Mouse (Mus musculus) CH12.LX (cell line): Measurements from ENCODE around the gene Lrrc1.

Experiments
- CHD2 ChIP-seq: IDR thresholded peaks from 2 replicates; pipeline ENCODE4 v1.6.1; 2011; ENCODE audit warnings: low read length, improper control_type of control experiment
- CTCF ChIP-seq, 2 experiments: IDR thresholded peaks in 1 of 2; conservative IDR thresholded peaks in 1 of 2; 2 replicates each; pipeline ENCODE4 v1.5.1; 2011 to 2012; ENCODE audit warnings: low read depth in 2 of 2, low read length in 2 of 2, improper control_type of control experiment in 1 of 2, inconsistent platforms in 1 of 2, mild to moderate bottlenecking in 1 of 2, moderate library complexity in 1 of 2
- E2F4 ChIP-seq: IDR thresholded peaks from 2 replicates; pipeline ENCODE4 v1.6.1; 2011; ENCODE audit warnings: low read depth, low read length, improper control_type of control experiment; ENCODE audit not compliant: insufficient replicate concordance
- EP300 ChIP-seq: IDR thresholded peaks from 2 replicates; pipeline ENCODE4 v1.6.1; 2011; ENCODE audit warnings: low read length, improper control_type of control experiment
- MYC ChIP-seq: IDR thresholded peaks from 2 replicates; pipeline ENCODE4 v1.6.1; 2011; ENCODE audit warnings: low read depth, mild to moderate bottlenecking, improper control_type of control experiment, low read length
- RAD21 ChIP-seq: IDR thresholded peaks from 2 replicates; pipeline ENCODE4 v1.6.1; 2011; ENCODE audit warnings: low read depth, mild to moderate bottlenecking, low read length, improper control_type of control experiment, moderate library complexity
- SMC3 ChIP-seq: IDR thresholded peaks from 2 replicates; pipeline ENCODE4 v1.6.1; 2011; ENCODE audit warnings: low read depth, low read length, improper control_type of control experiment
- USF2 ChIP-seq: conservative IDR thresholded peaks from 2 replicates; pipeline ENCODE4 v1.6.1; 2011; ENCODE audit warnings: low read depth, low read length, improper control_type of control experiment

DNA sequence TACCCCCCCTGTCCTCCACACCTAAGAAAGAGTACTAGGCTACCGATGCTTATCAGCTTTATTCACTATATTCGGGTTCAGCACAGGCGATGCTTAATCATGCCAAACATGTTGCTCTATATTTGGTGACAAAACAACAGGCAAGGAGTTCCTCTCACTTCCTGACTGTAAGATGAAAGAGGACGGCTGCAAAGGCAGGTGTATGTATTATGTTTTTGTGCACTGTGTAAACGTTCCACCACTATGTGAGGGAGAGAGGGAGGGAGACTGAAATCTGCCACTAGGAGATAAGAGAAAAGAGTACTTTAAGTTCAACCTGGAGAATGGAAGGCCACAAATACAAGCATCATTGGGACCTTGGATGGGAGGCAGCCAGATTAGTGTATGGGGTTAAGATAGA is 77.7 kb downstream of the Lrrc1 start:
- TF ChIP-seq EP300 (no peak), RAD21 (no peak), CTCF (conservative IDR thresholded peaks at IDR 0.05 in 1 of 2, IDR thresholded peaks at IDR 0.05 in 1 of 2; ENCODE audit: low read depth in 2 of 2, low read length in 2 of 2) (no peak), E2F4 (no peak), MYC (no peak), USF2 (no peak), CHD2 (no peak), SMC3 (no peak)
